Mouse (Mus musculus): ENCODE measurements around the gene Tmem221. TPM values are rescaled to one million over a fixed set of nuclear protein-coding genes. Genes with fewer than 3 reads are reported as not detected.

Tmem221 gene
- polyA plus RNA-seq, 1 experiment: 3.4 TPM

- DNase-seq (ENCODE audit: low read depth): no peak
Measured at GRCm38 (mm10) chr8:71509316-71509715, 49.4 kb downstream of the Tmem221 start.

GRCm38 (mm10) chr8:71507589-71508104 lies 51.0 kb downstream of the Tmem221 start:
- no peak for DNase-seq (ENCODE audit: low read depth)

- DNase-seq (ENCODE audit: low read depth): no peak
Measured at GRCm38 (mm10) chr8:71505979-71506378, 52.7 kb downstream of the Tmem221 start.

GRCm38 (mm10) chr8:71505326-71505725 lies 53.3 kb downstream of the Tmem221 start:
- no peak for DNase-seq (ENCODE audit: low read depth)

GRCm38 (mm10) chr8:71504349-71504748 lies 54.3 kb downstream of the Tmem221 start:
- no peak for DNase-seq (ENCODE audit: low read depth)

Other genes starting within 250 kb of the Tmem221 start
- gene Use1, start 192.0 kb downstream of the Tmem221 start, polyA plus RNA-seq (2012; rRNA removed): 157 and 172 TPM in 2 replicates
- 10.2 and 13.0 TPM in 2 replicates for gene Ocel1, start 187.6 kb downstream of the Tmem221 start, polyA plus RNA-seq (2012; rRNA removed)
- 133 and 165 TPM in 2 replicates for gene Nr2f6, start 176.9 kb downstream of the Tmem221 start, polyA plus RNA-seq (2012; rRNA removed)
- gene Ushbp1, start 163.1 kb downstream of the Tmem221 start, polyA plus RNA-seq (2012; rRNA removed): 40.6 and 59.8 TPM in 2 replicates
- gene Babam1, start 162.0 kb downstream of the Tmem221 start, polyA plus RNA-seq (2012; rRNA removed): 107 and 126 TPM in 2 replicates
- 1.8 TPM in 2 replicates for gene Ankle1, start 152.9 kb downstream of the Tmem221 start, polyA plus RNA-seq (2012; rRNA removed)
- 24.1 and 29.2 TPM in 2 replicates for gene Abhd8, start 95.2 kb downstream of the Tmem221 start, polyA plus RNA-seq (2012; rRNA removed)
- 49.9 and 63.7 TPM in 2 replicates for gene Mrpl34, start 93.9 kb downstream of the Tmem221 start, polyA plus RNA-seq (2012; rRNA removed)
- 95.7 and 103 TPM in 2 replicates for gene Dda1, start 89.7 kb downstream of the Tmem221 start, polyA plus RNA-seq (2012; rRNA removed)
- gene Ano8, start 72.9 kb downstream of the Tmem221 start, polyA plus RNA-seq (2012; rRNA removed): 18.3 and 18.9 TPM in 2 replicates
- gene Gtpbp3, start 70.8 kb downstream of the Tmem221 start, polyA plus RNA-seq (2012; rRNA removed): 19.0 and 21.4 TPM in 2 replicates
- 91.9 and 104 TPM in 2 replicates for gene Plvap, start 47.1 kb downstream of the Tmem221 start, polyA plus RNA-seq (2012; rRNA removed)
- 0.07 TPM in 1 of 2 replicates, not detected in the other for gene Ccdc194, start 33.2 kb downstream of the Tmem221 start, polyA plus RNA-seq (2012; rRNA removed)
- gene Bst2, start 21.4 kb downstream of the Tmem221 start, polyA plus RNA-seq (2012; rRNA removed): 123 and 139 TPM in 2 replicates
- gene Mvb12a, start 15.9 kb downstream of the Tmem221 start, polyA plus RNA-seq (2012; rRNA removed): 144 and 146 TPM in 2 replicates
- gene Nxnl1, start 7.7 kb upstream of the Tmem221 start, polyA plus RNA-seq (2012; rRNA removed): 0.41 and 0.53 TPM in 2 replicates
- gene Slc27a1, start 10.0 kb upstream of the Tmem221 start, polyA plus RNA-seq (2012; rRNA removed): 227 and 307 TPM in 2 replicates
- gene Pgls, start 33.3 kb upstream of the Tmem221 start, polyA plus RNA-seq (2012; rRNA removed): 111 and 134 TPM in 2 replicates
- gene Fam129c, start 38.8 kb upstream of the Tmem221 start, polyA plus RNA-seq (2012; rRNA removed): 2.1 and 2.2 TPM in 2 replicates
- gene Colgalt1, start 52.1 kb upstream of the Tmem221 start, polyA plus RNA-seq (2012; rRNA removed): 140 and 155 TPM in 2 replicates
- gene Unc13a, start 112.9 kb upstream of the Tmem221 start, polyA plus RNA-seq (2012; rRNA removed): 0.58 and 2.0 TPM in 2 replicates
- gene Jak3, start 117.4 kb upstream of the Tmem221 start, polyA plus RNA-seq (2012; rRNA removed): 19.6 and 19.9 TPM in 2 replicates
- 10.6 and 37.9 TPM in 2 replicates for gene Insl3, start 130.3 kb upstream of the Tmem221 start, polyA plus RNA-seq (2012; rRNA removed)
- 7.9 and 11.1 TPM in 2 replicates for gene B3gnt3, start 142.9 kb upstream of the Tmem221 start, polyA plus RNA-seq (2012; rRNA removed)
- gene Fcho1, start 166.8 kb upstream of the Tmem221 start, polyA plus RNA-seq (2012; rRNA removed): 6.1 TPM in 2 replicates